Mouse (Mus musculus) left cerebral cortex, adult 2 months (tissue): ENCODE data around the gene Rtbdn. TPM values are rescaled to one million over a fixed set of nuclear protein-coding genes. Genes with fewer than 3 reads are reported as not detected.
A peak's percentile ranks its signal among the peaks of the same experiment; 100 is the strongest.

Source experiments
- DNase-seq, 2 experiments: peaks; one replicate each; pipeline ENCODE4 v3.0.0; 2021 to 2022; ENCODE audit warnings: low spot score in 2 of 2, mixed read lengths in 1 of 2; ENCODE audit errors: extremely low spot score in 1 of 2
- H3K27ac ChIP-seq: fragments of 200-600 bp; 2 replicates; pipeline ENCODE4 v1.8.1; 2022
- H3K4me3 ChIP-seq: fragments of 200-600 bp; 2 replicates; pipeline ENCODE4 v1.8.1; 2022
- CTCF ChIP-seq: fragments of 200-600 bp; IDR thresholded peaks from 2 replicates; pipeline ENCODE4 v1.8.1; 2022; ENCODE audit warnings: antibody characterized with exemption, mild to moderate bottlenecking, moderate library complexity
- intact Hi-C: fragments of 180-260 bp; cut with DNase I; formaldehyde crosslinking; loops from one replicate; pipeline ENCODE4 v1.15.1; 2025
- total RNA-seq, 2 experiments: library from RNA; stranded (reverse); gene quantifications; 2 replicates each; pipeline ENCODE4 v1.2.3; 2021

The Rtbdn gene
- total RNA-seq, 2 experiments from 2014 or later, result 1.1 to 1.2 TPM

DNA sequence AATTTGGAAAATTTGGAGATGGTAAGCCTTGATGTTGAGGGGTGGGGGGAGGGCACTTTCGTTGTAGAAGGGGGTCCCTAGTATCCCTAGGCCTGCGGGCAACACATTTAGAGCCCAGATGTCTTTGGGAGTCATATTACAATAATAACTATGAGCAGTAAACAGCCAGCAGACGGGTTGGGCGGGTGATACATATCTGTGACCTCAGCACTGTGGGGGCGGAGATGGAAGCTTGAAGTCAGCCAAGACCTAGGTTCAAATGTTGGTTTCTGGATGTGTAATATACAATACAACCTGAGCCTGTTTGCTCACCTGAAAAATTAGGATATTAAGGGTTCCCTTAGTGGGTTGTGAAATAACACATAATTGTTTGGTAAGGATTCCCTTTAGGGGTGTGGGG is 36.8 kb upstream of the Rtbdn start:
- Histone ChIP-seq H3K4me3 (no peak overlapping the region), H3K27ac (no peak overlapping the region)
- intact Hi-C loops, result no loop called here
- no peak for DNase-seq
- no peak for TF ChIP-seq CTCF

DNA sequence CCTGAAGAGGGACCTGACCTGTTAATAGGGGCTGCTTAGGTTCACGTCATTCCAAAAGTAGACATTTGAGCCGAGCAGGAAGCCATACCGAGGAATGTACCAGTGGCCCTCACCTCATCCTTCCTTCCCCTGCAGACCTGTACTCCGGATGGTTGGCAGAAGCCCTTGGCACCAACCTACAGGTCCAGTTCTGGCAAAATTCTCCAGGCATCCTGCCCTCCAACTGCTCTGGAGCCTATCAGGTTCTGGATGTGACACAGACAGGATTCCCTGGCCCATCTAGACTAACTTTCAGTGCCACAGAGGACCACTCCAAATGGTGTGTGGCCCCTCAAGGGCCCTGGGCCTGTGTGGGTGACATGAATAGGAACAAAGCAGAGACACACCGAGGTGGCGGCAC is 36.2 kb upstream of the Rtbdn start:
- intact Hi-C loops, result no loop called here
- no peak for DNase-seq
- Histone ChIP-seq H3K27ac (no peak overlapping the region), H3K4me3 (no peak overlapping the region)
- TF ChIP-seq CTCF, result no peak

DNA sequence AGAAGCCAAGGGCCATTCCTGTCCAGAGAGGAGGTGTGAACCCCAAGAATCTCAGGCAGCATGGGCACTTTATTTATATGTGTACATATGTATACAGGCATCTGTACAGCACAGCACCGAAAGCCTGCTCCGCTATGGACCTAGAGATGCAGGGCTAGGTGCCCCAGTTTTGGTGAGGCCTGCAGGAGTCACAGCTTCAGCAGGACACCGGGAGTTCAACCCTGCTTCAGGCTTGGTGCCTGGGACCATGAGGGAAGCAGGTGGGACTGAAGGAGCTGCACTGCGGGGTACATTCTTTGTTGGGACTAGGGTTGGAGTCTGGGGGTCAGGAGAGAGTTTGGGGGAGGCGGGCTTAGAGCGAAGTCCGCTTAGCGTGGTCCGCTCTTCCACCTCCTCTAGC is 34.9 kb upstream of the Rtbdn start:
- intact Hi-C loops, result no loop called here
- Histone ChIP-seq H3K27ac (no peak overlapping the region), H3K4me3 (no peak overlapping the region)
- no peak for DNase-seq
- TF ChIP-seq CTCF, result no peak

DNA sequence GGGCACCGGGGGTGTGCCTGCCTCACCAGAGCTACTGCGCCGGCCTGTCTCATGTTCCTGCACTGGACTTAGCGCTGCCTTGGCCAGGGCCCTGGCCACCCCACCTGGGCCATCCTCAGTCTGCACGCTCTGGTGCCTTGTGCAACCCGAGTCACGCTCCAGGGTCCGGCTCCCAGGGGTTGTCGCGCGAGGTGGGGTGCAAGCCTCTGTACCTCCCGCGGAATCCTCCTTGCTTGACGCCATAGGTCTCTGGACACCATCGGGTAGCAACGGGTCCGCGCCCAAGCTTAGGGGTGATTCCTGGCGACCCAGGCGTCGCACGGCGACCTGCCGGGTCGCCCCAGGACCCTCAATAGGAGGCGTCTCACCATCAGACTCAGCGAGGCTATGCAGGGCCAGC is 34.4 kb upstream of the Rtbdn start:
- no peak for DNase-seq
- TF ChIP-seq CTCF, result no peak
- H3K27ac ChIP-seq, result no peak overlapping the region
- intact Hi-C loops, result no loop called here
- no peak overlapping the region for H3K4me3 ChIP-seq

DNA sequence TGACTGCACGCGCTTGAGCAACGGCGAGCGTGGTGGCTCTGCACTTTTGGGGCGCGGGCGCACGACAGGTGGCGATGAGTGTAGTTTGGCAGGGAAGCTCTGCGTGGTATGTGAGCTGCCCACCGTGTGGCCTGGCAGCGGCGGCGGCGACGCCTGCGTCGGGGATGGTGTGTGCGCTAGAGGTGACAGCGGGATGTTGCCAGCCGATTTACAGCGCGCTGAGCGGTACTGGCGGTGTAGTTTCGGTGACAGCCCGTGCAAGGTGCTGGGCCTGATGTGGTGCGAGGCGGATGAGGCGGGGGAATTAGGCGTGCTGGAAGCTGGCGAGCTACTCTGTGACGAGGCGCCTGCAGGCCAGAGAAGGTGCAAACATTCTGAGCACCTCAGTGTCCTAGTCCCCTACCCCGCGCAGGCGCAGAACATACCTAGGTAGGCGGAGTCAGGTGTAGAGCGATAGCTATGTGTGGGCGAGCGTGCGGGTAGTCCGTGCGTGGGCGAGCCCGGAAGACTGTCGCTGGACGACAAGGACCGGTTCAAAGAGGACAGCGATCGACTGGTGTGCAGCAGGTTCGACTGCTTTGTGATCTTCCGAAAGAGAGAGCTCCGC is 33.8 kb upstream of the Rtbdn start:
- DNase-seq, result peak; percentile 63 to 69
- no peak for TF ChIP-seq CTCF
- Histone ChIP-seq H3K4me3 (peak overlapping the region; percentile 17; the same call in 1 of the 2 replicates), H3K27ac (no peak overlapping the region; the same call in 1 of the 2 replicates)
- intact Hi-C loops, result no loop called here

DNA sequence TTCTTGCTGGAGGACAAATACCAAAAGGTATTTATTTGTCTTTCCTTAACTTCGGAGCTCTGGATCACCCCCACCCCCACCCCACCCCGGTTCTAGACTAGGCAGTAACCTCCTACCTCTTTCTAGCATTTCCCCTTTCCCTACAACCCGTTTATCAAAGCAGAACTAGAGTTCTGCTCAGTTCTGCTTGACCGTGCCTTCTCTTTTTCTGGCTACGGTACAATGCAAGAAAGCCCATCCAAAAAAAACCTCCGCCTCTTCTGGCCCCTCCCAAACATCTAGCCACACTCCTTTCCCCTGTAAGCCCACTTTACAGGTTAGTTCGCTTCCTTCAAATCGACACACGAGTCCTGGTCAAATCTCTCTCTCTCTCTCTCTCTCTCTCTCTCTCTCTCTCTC is 33.3 kb upstream of the Rtbdn start:
- Histone ChIP-seq H3K4me3 (no peak overlapping the region), H3K27ac (no peak overlapping the region; the same call in 1 of the 2 replicates)
- TF ChIP-seq CTCF, result no peak

DNA sequence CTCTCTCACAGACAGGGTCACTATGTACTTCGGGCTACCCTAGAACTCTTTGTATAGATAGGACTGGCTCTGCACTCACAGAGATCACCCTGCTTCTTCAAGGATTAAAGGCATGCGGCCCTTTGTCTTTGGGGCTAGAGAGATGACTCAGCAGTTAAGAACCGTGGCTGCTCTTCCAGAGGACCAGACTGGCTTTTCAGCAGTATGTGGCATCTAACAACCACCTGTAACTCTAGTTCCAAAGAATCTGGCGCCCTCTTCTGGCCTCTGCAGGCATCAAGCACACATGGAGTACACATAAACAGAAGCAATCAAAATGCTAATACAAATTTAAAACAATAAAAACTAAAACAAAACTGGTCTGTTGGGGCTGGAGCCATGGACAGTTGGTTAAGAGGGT is 32.8 kb upstream of the Rtbdn start:
- peak; percentile 41 for TF ChIP-seq CTCF
- intact Hi-C loops, result no loop called here
- DNase-seq, result no peak
- Histone ChIP-seq H3K27ac (no peak overlapping the region), H3K4me3 (no peak overlapping the region)

More for the DNA sequence above, 33.3 kb upstream of the Rtbdn start:
- DNase-seq, result no peak
- intact Hi-C loops, result no loop called here

DNA sequence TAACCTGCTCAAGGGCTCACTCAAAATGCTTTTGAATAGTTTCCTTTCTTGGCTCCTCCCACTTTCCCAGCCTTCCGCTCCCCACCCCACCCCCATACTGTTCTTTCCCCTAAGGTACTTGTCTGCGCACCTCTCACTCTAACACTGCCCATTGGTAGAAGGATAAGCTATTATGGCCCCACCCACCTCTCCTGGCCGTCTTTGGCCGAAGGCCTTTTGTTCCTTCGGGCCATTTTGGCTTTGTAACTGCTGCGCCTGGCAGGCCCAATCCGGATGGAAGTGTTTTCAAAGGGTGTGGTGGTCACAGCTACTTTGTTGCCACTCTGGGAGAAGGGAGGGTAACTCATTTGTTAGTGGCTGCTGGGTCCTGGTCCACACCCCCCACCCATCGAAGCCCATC is 31.5 kb upstream of the Rtbdn start:
- no peak for DNase-seq
- Histone ChIP-seq H3K4me3 (no peak overlapping the region), H3K27ac (no peak overlapping the region)
- intact Hi-C loops, result no loop called here
- no peak for TF ChIP-seq CTCF

DNA sequence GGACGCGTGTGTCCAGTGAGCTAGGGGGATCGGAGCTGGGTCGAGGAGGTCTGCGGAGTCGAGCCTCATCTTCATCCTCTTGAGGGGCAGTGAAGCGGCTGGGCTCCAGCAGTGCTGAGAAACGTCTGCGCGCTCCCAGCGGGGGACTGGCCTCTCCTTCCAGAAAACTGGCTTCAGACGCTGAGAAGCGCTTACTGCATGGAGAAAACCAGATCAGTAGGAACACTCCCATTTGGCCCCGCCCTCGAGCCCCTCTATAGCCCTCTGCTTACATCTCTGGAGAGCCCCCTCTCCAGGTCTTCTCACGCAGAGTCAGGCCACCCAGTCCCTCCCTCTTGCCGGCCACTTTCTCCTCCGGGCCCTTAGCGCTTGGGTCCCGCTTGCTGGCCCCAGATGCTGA is 29.0 kb upstream of the Rtbdn start:
- Histone ChIP-seq H3K4me3 (no peak overlapping the region), H3K27ac (no peak overlapping the region)
- DNase-seq, result no peak
- intact Hi-C loops, result no loop called here
- no peak for TF ChIP-seq CTCF

DNA sequence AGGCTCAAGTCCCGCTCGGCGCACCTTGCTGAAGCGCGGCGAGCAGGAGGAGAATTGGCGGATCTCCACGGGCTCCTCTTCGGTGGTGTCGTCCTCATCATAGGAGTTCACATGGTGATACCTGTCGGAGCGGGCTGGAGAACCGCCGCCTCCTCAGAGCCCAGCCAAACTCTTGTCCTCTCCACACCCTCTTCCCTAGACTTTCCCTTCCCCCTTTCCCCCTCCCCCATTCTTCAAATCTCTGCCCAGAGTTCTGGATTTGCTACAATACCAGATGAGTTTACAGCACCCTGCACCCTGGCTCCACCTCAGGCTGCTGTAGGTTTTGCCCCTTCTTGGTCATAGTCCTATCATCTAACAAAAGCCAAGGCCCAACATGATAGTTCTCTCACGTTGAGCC is 28.1 kb upstream of the Rtbdn start:
- no peak for DNase-seq
- no peak overlapping the region for H3K27ac ChIP-seq
- intact Hi-C loops, result no loop called here
- TF ChIP-seq CTCF, result no peak
- no peak overlapping the region for H3K4me3 ChIP-seq

DNA sequence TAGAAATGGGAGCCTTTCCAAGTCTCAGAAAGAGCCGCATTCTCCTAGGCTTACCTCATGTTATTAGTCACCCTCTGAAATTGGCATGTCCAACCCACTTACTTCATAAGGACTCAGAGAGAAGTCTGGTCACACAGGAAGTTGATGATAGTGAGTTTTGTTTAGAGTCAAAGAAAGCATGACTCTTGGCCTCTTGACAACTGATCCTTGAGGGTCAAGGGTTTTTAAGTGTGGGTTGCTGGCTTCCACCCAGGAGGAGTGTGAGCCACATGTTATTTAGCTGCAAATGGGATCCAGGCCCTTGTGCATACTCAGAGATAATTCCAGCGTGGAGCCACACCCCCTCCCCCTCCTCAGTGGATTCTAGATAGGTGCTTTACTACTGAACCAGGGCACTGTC is 25.2 kb upstream of the Rtbdn start:
- Histone ChIP-seq H3K4me3 (no peak overlapping the region), H3K27ac (no peak overlapping the region)
- no peak for TF ChIP-seq CTCF
- intact Hi-C loops, result loop anchor here (5.0 kb wide), 1 partner anchor 54 kb away; no protein-coding TSS in a partner anchor
- DNase-seq, result no peak

DNA sequence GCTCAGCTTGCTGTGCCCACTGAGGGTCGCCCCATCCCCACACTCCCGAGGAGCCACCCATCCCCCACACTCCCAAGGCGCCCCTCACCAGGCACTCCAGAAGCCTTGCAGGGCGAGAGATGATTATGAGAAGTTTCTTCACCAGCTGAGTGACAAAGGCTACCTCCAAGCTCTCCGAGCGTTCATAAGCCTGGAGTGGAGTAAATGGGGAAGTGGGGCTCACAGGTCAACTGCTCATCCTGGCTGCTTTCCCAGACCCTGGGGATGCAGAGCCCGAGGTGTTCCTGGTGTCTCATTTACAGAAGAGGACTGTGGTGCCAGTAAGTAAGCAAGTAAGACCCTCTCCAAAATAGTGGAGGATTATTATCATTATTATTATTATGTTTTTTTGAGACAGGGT is 21.2 kb upstream of the Rtbdn start:
- intact Hi-C loops, result no loop called here
- no peak overlapping the region for H3K4me3 ChIP-seq
- no peak for TF ChIP-seq CTCF
- no peak for DNase-seq
- no peak overlapping the region for H3K27ac ChIP-seq

DNA sequence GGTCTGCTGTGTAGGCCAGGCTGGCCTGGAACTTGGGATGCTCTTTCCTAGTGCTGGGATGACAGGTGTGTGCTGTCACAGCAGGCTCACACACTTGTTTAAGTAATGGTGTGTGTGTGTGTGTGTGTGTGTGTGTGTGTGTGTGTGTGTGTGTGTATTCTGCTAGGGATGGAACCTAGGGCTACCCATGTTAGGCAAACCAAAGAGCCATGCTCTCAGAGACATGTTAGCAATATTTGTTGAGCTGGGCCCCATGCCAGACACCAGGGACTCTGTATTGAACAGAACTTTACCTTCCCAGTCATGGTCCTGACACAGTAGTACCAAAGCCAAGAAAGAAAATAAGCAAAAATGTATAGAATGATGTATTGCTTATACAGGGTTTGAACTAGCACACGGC is 19.3 kb upstream of the Rtbdn start:
- Histone ChIP-seq H3K4me3 (no peak overlapping the region), H3K27ac (no peak overlapping the region)
- TF ChIP-seq CTCF, result no peak
- no peak for DNase-seq
- intact Hi-C loops, result no loop called here
